Mouse (Mus musculus) cerebellum, adult 2 months (tissue): ENCODE measurements at regions not wholly inside any gene's neighbourhood (a gene's known extent, or its start where the extent isn't known, plus 50 kb on each side); places are given as distances from the start of the nearest gene placed in this dataset.

Experiments
- CTCF ChIP-seq: fragments of 200-500 bp; IDR thresholded peaks from 2 replicates; pipeline ENCODE4 v1.5.1; 2011; ENCODE audit warnings: low read depth, mild to moderate bottlenecking, control low read depth, low read length, moderate library complexity, borderline replicate concordance; ENCODE audit not compliant: insufficient read depth
- POLR2A ChIP-seq: fragments of 200-500 bp; IDR thresholded peaks from 2 replicates; pipeline ENCODE4 v1.6.1; 2011; ENCODE audit warnings: low read length, control low read depth, borderline replicate concordance; ENCODE audit not compliant: insufficient read depth

GRCm38 (mm10) chr12:92246790-92247451 is 398.0 kb upstream of the Sel1l start:
- TF ChIP-seq POLR2A (no peak), CTCF (no peak)
